Mouse (Mus musculus) thymus, postnatal 25 days (tissue): ENCODE results near the gene Krt32.

Experiments used
- DNase-seq: peaks from one replicate; pipeline ENCODE4 v3.0.0; 2022

Gene Krt32

GRCm38 (mm10) chr11:100050451-100050850 is 37.6 kb downstream of the Krt32 start, which contains the start of gene Krt31:
Krt31 (minus strand) TSS chr11:100050551.
- no peak for DNase-seq

DNA sequence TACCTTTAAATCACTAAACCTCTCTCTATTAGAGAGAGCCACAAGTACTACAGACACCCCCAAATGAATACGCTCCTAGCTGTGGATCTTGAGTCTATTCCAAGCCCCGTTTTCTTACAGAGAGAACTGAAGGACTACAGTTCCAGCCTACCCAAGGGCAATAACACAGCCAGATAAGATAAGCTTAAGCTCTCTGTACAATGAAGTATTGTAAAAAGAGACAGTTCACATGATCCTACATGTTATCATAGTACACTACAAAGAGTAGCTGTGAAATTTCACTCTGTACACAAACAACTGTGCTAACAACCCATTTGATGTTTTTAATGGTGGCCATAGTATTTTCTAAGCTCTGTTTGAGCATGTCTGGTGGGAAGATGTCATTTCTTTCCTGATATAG is 40.8 kb downstream of the Krt32 start:
- DNase-seq, result no peak

DNA sequence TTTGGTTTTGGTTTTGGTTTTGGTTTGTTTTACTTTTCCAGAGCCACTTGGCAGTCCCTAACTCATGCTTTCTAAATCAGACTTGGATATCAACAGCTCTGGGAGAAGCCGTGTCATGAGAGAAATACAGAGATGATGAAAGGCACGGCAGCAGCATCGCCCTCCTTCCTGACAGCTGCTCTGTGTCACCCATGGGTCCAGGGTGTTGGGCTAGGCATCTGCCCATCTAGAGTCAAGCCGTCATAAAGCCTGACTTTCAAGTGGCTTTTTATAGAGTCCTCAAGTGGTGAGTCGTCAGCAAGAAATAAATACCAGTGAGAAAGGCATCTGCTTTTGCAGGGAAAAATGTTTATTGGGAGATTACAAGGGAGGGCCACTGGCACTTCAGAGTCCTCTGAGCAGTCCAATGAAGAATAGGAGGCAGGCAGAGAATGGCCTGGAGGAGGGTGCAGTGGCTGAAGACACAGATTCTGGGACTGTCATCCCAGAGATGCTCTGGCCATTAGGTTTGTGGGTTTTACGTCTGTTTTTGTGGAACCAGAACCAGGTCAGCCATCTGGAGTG is 41.6 kb downstream of the Krt32 start:
- no peak for DNase-seq

- DNase-seq, result no peak
Measured at GRCm38 (mm10) chr11:100041454-100041853, 46.6 kb downstream of the Krt32 start, which contains the start of gene Krt34. Krt34 (minus strand) TSS chr11:100041554.
